ENCODE assay signal across 21 mouse cellular contexts in genomic region chr11:114685526-114686040, GRCm38 (mm10). TPM values are rescaled to one million over a fixed set of nuclear protein-coding genes. Genes with fewer than 3 reads are reported as not detected.
A peak's percentile ranks its signal among the peaks of the same experiment; 100 is the strongest.
DNase-seq lines count a peak whose midpoint lies in the region; ATAC-seq and TF ChIP-seq lines count a peak whose summit lies in the region.
"Had no signal": no experiment of that assay in that cellular context is flagged by ENCODE, and none has a peak within 500 bp of the region (broad histone marks: within the 10 kb centered on the region; RNA-seq: fewer than 3 reads in every experiment).

No protein-coding gene starts in this region.

- peaks cover 48% of the 10 kb centered on the region for H3K4me1 ChIP-seq in liver, adult 2 months (ENCODE audit: control insufficient read depth, insufficient read depth, low read length)
- peaks cover 32% of the 10 kb centered on the region for H3K4me1 ChIP-seq in embryonic facial prominence, embryonic 12.5 days

- 85% methylated on average over 9 of the region's 9 CpGs for WGBS in liver, adult 2 months
- 83% methylated on average over 9 of the region's 9 CpGs for WGBS in embryonic facial prominence, embryonic 12.5 days

- H3K27me3 ChIP-seq in liver, adult 2 months (ENCODE audit: control insufficient read depth, insufficient read depth, low read length): no peaks in the 10 kb centered on the region
- H3K27me3 ChIP-seq in embryonic facial prominence, embryonic 12.5 days: no peaks in the 10 kb centered on the region
- H3K27me3 ChIP-seq: heart, embryonic 12.5 days; liver, embryonic 15.5 days; lung, embryonic 15.5 days; midbrain, embryonic 13.5 days had no signal

- DNase-seq in gastrocnemius, adult 2 months: no peak
- no peak for DNase-seq in gastrocnemius, postnatal 36 days
- DNase-seq in liver, adult 2 months (ENCODE audit: extremely low read depth, low read depth, low spot score): no peak
- no peak for DNase-seq in liver
- peak; percentile 63 for DNase-seq in brain, adult 2 months (ENCODE audit: low read depth, low spot score)
- no peak for DNase-seq in layer of hippocampus, postnatal 36 days
- DNase-seq: B cell, adult 2 months; forebrain, postnatal 0 days; heart, adult 18-20 months; spleen, adult 18-20 months; thymus, postnatal 14 days had no signal

- H3K4me2 ChIP-seq in embryonic facial prominence, embryonic 12.5 days (replicated peaks): no peak overlapping the region
- H3K4me2 ChIP-seq: heart, embryonic 12.5 days; liver, embryonic 15.5 days; lung, embryonic 15.5 days; midbrain, embryonic 13.5 days had no signal

- H3K4me3 ChIP-seq in gastrocnemius, adult 2 months: no peak overlapping the region
- no peak overlapping the region for H3K4me3 ChIP-seq in liver, adult 2 months (ENCODE audit: insufficient read depth, low read depth, low read length)
- H3K4me3 ChIP-seq in embryonic facial prominence, embryonic 12.5 days: no peak overlapping the region
- H3K4me3 ChIP-seq: heart, embryonic 12.5 days; left cerebral cortex, adult 2 months; liver, embryonic 15.5 days; lung, embryonic 15.5 days; midbrain, embryonic 13.5 days had no signal

- no peaks in the 10 kb centered on the region for H3K9me3 ChIP-seq in embryonic facial prominence, embryonic 12.5 days
- H3K9me3 ChIP-seq: heart, embryonic 12.5 days; liver, embryonic 15.5 days; lung, embryonic 15.5 days; midbrain, embryonic 13.5 days had no signal

- peaks cover 2% of the 10 kb centered on the region; the same call in 1 of the 2 replicates for H3K36me3 ChIP-seq in liver, adult 2 months (ENCODE audit: control insufficient read depth, insufficient read depth, low read length)
- peaks cover 15% of the 10 kb centered on the region; the same call in 1 of the 2 replicates for H3K36me3 ChIP-seq in embryonic facial prominence, embryonic 12.5 days
- H3K36me3 ChIP-seq: heart, embryonic 12.5 days; lung, embryonic 15.5 days; midbrain, embryonic 13.5 days had no signal

- no peak for ATAC-seq in embryonic facial prominence, embryonic 12.5 days (ENCODE audit: insufficient number of reproducible peaks, insufficient read depth, low FRiP score, low TSS enrichment)
- ATAC-seq in megakaryocyte, adult 5-6 weeks (ENCODE audit: poor library complexity, severe bottlenecking): no peak
- ATAC-seq: inflammation-experienced regulatory T-cells, adult 6 months; midbrain, embryonic 13.5 days had no signal

- TF ChIP-seq POLR2A in liver, adult 2 months (IDR thresholded peaks at IDR 0.05; ENCODE audit: extremely low read depth, insufficient read depth, low read length): no peak

- peaks cover 28% of the 10 kb centered on the region for H3K79me2 ChIP-seq in liver, adult 2 months (ENCODE audit: control insufficient read depth, insufficient read depth, low read length)

- peak overlapping the region; percentile 91 for H3K27ac ChIP-seq in gastrocnemius, adult 2 months
- peak overlapping the region; percentile 22; the same call in 1 of the 2 replicates for H3K27ac ChIP-seq in liver, adult 2 months (replicated peaks; ENCODE audit: insufficient read depth, low read depth, low read length)
- peak overlapping the region; percentile 18; the same call in 1 of the 2 replicates for H3K27ac ChIP-seq in embryonic facial prominence, embryonic 12.5 days
- H3K27ac ChIP-seq: left cerebral cortex, adult 2 months; liver, embryonic 15.5 days; lung, embryonic 15.5 days; midbrain, embryonic 13.5 days had no signal

- H3K9ac ChIP-seq in liver, adult 2 months (ENCODE audit: low read depth, low read length): no peak overlapping the region
- no peak overlapping the region for H3K9ac ChIP-seq in embryonic facial prominence, embryonic 12.5 days
- H3K9ac ChIP-seq: forebrain, postnatal 0 days; heart, embryonic 12.5 days; liver, embryonic 15.5 days; lung, embryonic 15.5 days; midbrain, embryonic 13.5 days had no signal

- no peak for TF ChIP-seq CTCF in gastrocnemius, adult 2 months (IDR thresholded peaks at IDR 0.05)
- no peak for TF ChIP-seq CTCF in liver, adult 2 months (IDR thresholded peaks at IDR 0.05; ENCODE audit: low read depth, low read length)

- intact Hi-C loops in gastrocnemius, adult 2 months (cut with DNase I): no loop called here
- intact Hi-C loops in gastrocnemius, postnatal 36 days (cut with DNase I): no loop called here

RNA-seq across cellular contexts. Expression of gene Ttyh2, which starts 10.4 kb away (rescaled TPM):
- total RNA-seq in gastrocnemius, adult 2 months (2021): 10 to 100 TPM; 15.7 to 17.4 TPM
- total RNA-seq in gastrocnemius, postnatal 36 days (2021): 10 to 100 TPM; 16.0 to 19.4 TPM
- 25.6 and 42.6 TPM in 2 replicates for total RNA-seq in liver, adult 2 months (2014; rRNA removed)
- polyA plus RNA-seq in liver, adult 2 months (2012; rRNA removed): 65.5 and 66.9 TPM in 2 replicates
- 21.6 and 24.5 TPM in 2 replicates for polyA plus RNA-seq in embryonic facial prominence, embryonic 12.5 days (2016; fragmentation: Nextera tagmentation; extraction: Ambion mirVana)
- 0.27 and 0.40 TPM in 2 replicates for total RNA-seq in megakaryocyte, adult 5-6 weeks (2015)
- 0.73 and 0.88 TPM in 2 replicates for total RNA-seq in megakaryocyte, adult 5-6 weeks (2017)
- total RNA-seq in layer of hippocampus, postnatal 36 days (2021): 10 to 100 TPM; 29.5 to 30.6 TPM

RNA-seq across cellular contexts. Expression of gene Rpl38, which starts 17.3 kb away (rescaled TPM):
- 100 to 1,000 TPM; 544 to 670 TPM for total RNA-seq in gastrocnemius, adult 2 months (2021)
- total RNA-seq in gastrocnemius, postnatal 36 days (2021): 100 to 1,000 TPM; 432 to 556 TPM
- total RNA-seq in liver, adult 2 months (2014; rRNA removed): 969 and 1,006 TPM in 2 replicates
- 245 and 258 TPM in 2 replicates for polyA plus RNA-seq in liver, adult 2 months (2012; rRNA removed)
- polyA plus RNA-seq in embryonic facial prominence, embryonic 12.5 days (2016; fragmentation: Nextera tagmentation; extraction: Ambion mirVana): 893 and 953 TPM in 2 replicates
- total RNA-seq in megakaryocyte, adult 5-6 weeks (2015): 716 and 867 TPM in 2 replicates
- 2,870 and 3,242 TPM in 2 replicates for total RNA-seq in megakaryocyte, adult 5-6 weeks (2017)
- total RNA-seq in layer of hippocampus, postnatal 36 days (2021): 100 to 1,000 TPM; 846 to 926 TPM

RNA-seq across cellular contexts. Expression of gene Dnaic2, which starts 41.6 kb away (rescaled TPM):
- under 1 TPM; 0.08 to 0.14 TPM for total RNA-seq in gastrocnemius, adult 2 months (2021)
- under 1 TPM; 0.07 to 0.33 TPM for total RNA-seq in gastrocnemius, postnatal 36 days (2021)
- total RNA-seq in liver, adult 2 months (2014; rRNA removed): not detected in 2 replicates
- polyA plus RNA-seq in liver, adult 2 months (2012; rRNA removed): 0.13 TPM in 1 of 2 replicates, not detected in the other
- 2.0 and 2.2 TPM in 2 replicates for polyA plus RNA-seq in embryonic facial prominence, embryonic 12.5 days (2016; fragmentation: Nextera tagmentation; extraction: Ambion mirVana)
- not detected in 2 replicates for total RNA-seq in megakaryocyte, adult 5-6 weeks (2015)
- total RNA-seq in megakaryocyte, adult 5-6 weeks (2017): not detected in 2 replicates
- 1 to 10 TPM in 1 of 2 experiments, under 1 TPM in 1; 0.99 to 1.9 TPM for total RNA-seq in layer of hippocampus, postnatal 36 days (2021)
- total RNA-seq: hematopoietic stem cell, adult 5-6 weeks; monocyte, adult 5-6 weeks had no signal
- polyA plus RNA-seq: inflammation-experienced regulatory T-cells, adult 6 months had no signal

Comparison
In these comparisons a context has a peak if more than half of its experiments do, and no peak if none do; other contexts are left out.
1. H3K27ac ChIP-seq: peak in every context shown above with its lines; median percentile 91 in gastrocnemius, adult 2 months; 22 in liver, adult 2 months; 18 in embryonic facial prominence, embryonic 12.5 days.
2. RNA of gene Ttyh2, which starts 10.4 kb away (total RNA-seq): 29.5 to 30.6 TPM in layer of hippocampus, postnatal 36 days, 25.6 to 42.6 TPM in liver, adult 2 months, 16.0 to 19.4 TPM in gastrocnemius, postnatal 36 days and 15.7 to 17.4 TPM in gastrocnemius, adult 2 months; 0.27 to 0.88 TPM in megakaryocyte, adult 5-6 weeks; every median in the first group is over 4 times any median in the second.